Comparison of ENCODE assay signal across 22 mouse cellular contexts in genomic region chr12:104830666-104831435, GRCm38 (mm10). TPM values are rescaled to one million over a fixed set of nuclear protein-coding genes. Genes with fewer than 3 reads are reported as not detected.
A peak's percentile ranks its signal among the peaks of the same experiment; 100 is the strongest.
DNase-seq lines count a peak whose midpoint lies in the region; ATAC-seq lines count a peak whose summit lies in the region.
"Had no signal": no experiment of that assay in that cellular context is flagged by ENCODE, and none has a peak within 500 bp of the region (broad histone marks: within the 10 kb centered on the region; RNA-seq: fewer than 3 reads in every experiment).

No protein-coding gene starts in this region.

- no peak overlapping the region for H3K4me2 ChIP-seq in kidney, embryonic 14.5 days (replicated peaks; ENCODE audit: low read depth, low read length)
- H3K4me2 ChIP-seq in hindbrain, embryonic 16.5 days (ENCODE audit: low read length), result no peak overlapping the region
- H3K4me2 ChIP-seq: embryonic facial prominence, embryonic 15.5 days; forebrain, embryonic 15.5 days; hindbrain, embryonic 14.5 days; liver, embryonic 15.5 days; lung, embryonic 15.5 days; stomach, embryonic 15.5 days had no signal

- WGBS in kidney, embryonic 14.5 days, result 62% methylated on average over 17 of the region's 17 CpGs
- WGBS in hindbrain, embryonic 16.5 days, result 71% methylated on average over 17 of the region's 17 CpGs

- H3K9me3 ChIP-seq in kidney, embryonic 14.5 days (ENCODE audit: control insufficient read depth, low read length), result no peaks in the 10 kb centered on the region
- H3K9me3 ChIP-seq in hindbrain, embryonic 16.5 days (ENCODE audit: control insufficient read depth, low read length), result no peaks in the 10 kb centered on the region
- H3K9me3 ChIP-seq: embryonic facial prominence, embryonic 15.5 days; forebrain, embryonic 15.5 days; limb, embryonic 10.5 days; liver, embryonic 15.5 days; lung, embryonic 15.5 days; megakaryocyte, embryonic 14.5 days; stomach, embryonic 15.5 days had no signal

- peaks cover 39% of the 10 kb centered on the region for H3K4me1 ChIP-seq in kidney, embryonic 14.5 days (ENCODE audit: control insufficient read depth, insufficient read depth, low read length)
- H3K4me1 ChIP-seq in brown adipose tissue, adult 24 weeks (ENCODE audit: control insufficient read depth, insufficient read depth, insufficient read length, low read length), result peaks cover 2% of the 10 kb centered on the region; the same call in 1 of the 2 replicates
- H3K4me1 ChIP-seq in hindbrain, embryonic 16.5 days (ENCODE audit: control insufficient read depth, insufficient read depth, low read depth, low read length), result no peaks in the 10 kb centered on the region; the same call in 1 of the 2 replicates

- no peaks in the 10 kb centered on the region for H3K36me3 ChIP-seq in kidney, embryonic 14.5 days (ENCODE audit: control insufficient read depth, insufficient read depth, low read length)
- no peaks in the 10 kb centered on the region for H3K36me3 ChIP-seq in hindbrain, embryonic 16.5 days (ENCODE audit: control insufficient read depth, insufficient read depth, low read length)
- H3K36me3 ChIP-seq: embryonic facial prominence, embryonic 15.5 days; forebrain, embryonic 15.5 days; G1E; limb, embryonic 10.5 days; liver, embryonic 15.5 days; lung, embryonic 15.5 days; stomach, embryonic 15.5 days had no signal

- H3K27me3 ChIP-seq in kidney, embryonic 14.5 days (ENCODE audit: control insufficient read depth, insufficient read depth, low read length), result no peaks in the 10 kb centered on the region
- no peaks in the 10 kb centered on the region for H3K27me3 ChIP-seq in hindbrain, embryonic 16.5 days (replicated peaks; ENCODE audit: control insufficient read depth, insufficient read depth, low read length)
- H3K27me3 ChIP-seq: embryonic facial prominence, embryonic 15.5 days; forebrain, embryonic 15.5 days; lung, embryonic 15.5 days; stomach, embryonic 15.5 days had no signal

- peak; percentile 77 for DNase-seq in kidney, adult 11 months
- DNase-seq in kidney, adult 8-10 months, result peak; percentile 65 to 70
- peak; percentile 69 for DNase-seq in kidney, postnatal 14 days
- DNase-seq in cerebellum, adult 9-10 months, result no peak
- DNase-seq: B cell, adult 2 months; cerebellum, adult 8-10 months; liver; thymus, adult 18-20 months; thymus, postnatal 4 days had no signal

- no peak overlapping the region for H3K4me3 ChIP-seq in kidney, embryonic 14.5 days (ENCODE audit: low read length)
- H3K4me3 ChIP-seq in brown adipose tissue, adult 24 weeks (ENCODE audit: insufficient read depth, low read depth, low read length), result no peak overlapping the region
- H3K4me3 ChIP-seq in hindbrain, embryonic 16.5 days (ENCODE audit: low read length), result no peak overlapping the region
- H3K4me3 ChIP-seq: embryonic facial prominence, embryonic 15.5 days; forebrain, embryonic 15.5 days; limb, embryonic 10.5 days; liver, embryonic 15.5 days; lung, embryonic 15.5 days; megakaryocyte, embryonic 14.5 days; stomach, embryonic 15.5 days had no signal

- ATAC-seq in kidney, embryonic 14.5 days (ENCODE audit: low FRiP score, low TSS enrichment), result no peak
- ATAC-seq in hindbrain, embryonic 16.5 days, result no peak
- ATAC-seq: activated CD4-positive, CD25-positive, alpha-beta regulatory T cell, adult 4 months; forebrain, embryonic 15.5 days had no signal

- H3K9ac ChIP-seq in kidney, embryonic 14.5 days (ENCODE audit: low read depth, low read length), result no peak overlapping the region
- no peak overlapping the region for H3K9ac ChIP-seq in hindbrain, embryonic 16.5 days (ENCODE audit: low read depth, low read length)
- H3K9ac ChIP-seq: embryonic facial prominence, embryonic 15.5 days; forebrain, embryonic 15.5 days; hindbrain, embryonic 14.5 days; liver, embryonic 15.5 days; lung, embryonic 15.5 days; stomach, embryonic 15.5 days had no signal

- no peak overlapping the region for H3K27ac ChIP-seq in kidney, embryonic 14.5 days (ENCODE audit: low read depth, low read length)
- peak overlapping the region; percentile 15; the same call in 1 of the 2 replicates for H3K27ac ChIP-seq in brown adipose tissue, adult 24 weeks (replicated peaks; ENCODE audit: low read depth, low read length)
- no peak overlapping the region for H3K27ac ChIP-seq in hindbrain, embryonic 16.5 days (ENCODE audit: low read depth, low read length)
- H3K27ac ChIP-seq: embryonic facial prominence, embryonic 15.5 days; forebrain, embryonic 15.5 days; hindbrain, embryonic 14.5 days; liver, embryonic 15.5 days; lung, embryonic 15.5 days had no signal

RNA-seq across cellular contexts. Expression of gene Clmn, which starts 34.0 kb away (rescaled TPM):
- 3.3 and 5.3 TPM in 2 replicates for polyA plus RNA-seq in kidney, embryonic 14.5 days (2014; fragmentation: Nextera tagmentation; extraction: Ambion mirVana)
- polyA plus RNA-seq in brown adipose tissue, adult 24 weeks (2012; ENCODE audit: insufficient read depth, insufficient read length, missing spikeins), result 6.6 and 8.2 TPM in 2 replicates
- 1.2 TPM in 2 replicates for polyA plus RNA-seq in hindbrain, embryonic 16.5 days (2015; fragmentation: Nextera tagmentation; extraction: Ambion mirVana)
- polyA plus RNA-seq: G1E had no signal
